Mouse (Mus musculus) thymus, postnatal 4 days (tissue): ENCODE data around the gene Med9.

Experiments
- DNase-seq: peaks from one replicate; pipeline ENCODE4 v3.0.0; 2021

Med9 gene

DNA sequence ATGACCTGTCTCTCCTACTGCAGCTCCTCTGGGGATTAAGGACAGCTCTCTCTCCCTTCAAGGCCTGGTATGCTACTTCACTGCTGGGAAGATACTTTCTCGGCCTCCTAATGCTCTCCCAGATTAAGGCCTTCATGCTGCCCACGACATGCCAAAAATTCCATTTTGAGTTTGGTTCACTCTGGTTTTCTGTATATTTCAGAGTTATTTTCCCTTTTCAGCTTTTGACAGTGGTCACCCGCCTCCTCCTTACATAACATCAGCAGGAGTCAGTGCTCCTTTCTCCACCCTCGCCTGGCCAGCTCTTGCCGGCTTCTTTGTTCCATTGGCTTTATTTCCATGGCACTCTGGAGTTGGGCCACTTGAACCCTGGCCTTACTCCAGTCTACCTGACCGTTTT, 56.7 kb downstream of the Med9 start:
- DNase-seq, result no peak

DNA sequence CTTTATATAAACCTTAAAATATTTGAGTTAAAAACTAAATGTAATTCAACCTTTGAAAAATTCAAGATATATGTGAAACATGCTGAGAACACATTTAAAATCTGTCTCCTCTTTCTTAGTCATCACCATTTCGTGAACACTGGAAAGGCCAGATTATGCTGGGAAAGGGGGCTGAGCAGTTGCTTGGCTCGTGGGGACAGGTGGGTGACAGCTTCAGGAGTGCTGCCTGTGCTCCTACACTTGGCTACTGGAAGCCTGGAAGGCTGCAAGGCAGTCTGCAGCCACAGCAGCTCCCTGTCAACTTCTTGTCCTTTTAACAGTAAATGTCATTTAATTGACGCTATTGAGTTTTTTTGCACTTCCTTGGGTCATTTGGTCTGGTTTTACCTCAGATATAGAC, 57.9 kb downstream of the Med9 start:
- DNase-seq, result no peak

DNA sequence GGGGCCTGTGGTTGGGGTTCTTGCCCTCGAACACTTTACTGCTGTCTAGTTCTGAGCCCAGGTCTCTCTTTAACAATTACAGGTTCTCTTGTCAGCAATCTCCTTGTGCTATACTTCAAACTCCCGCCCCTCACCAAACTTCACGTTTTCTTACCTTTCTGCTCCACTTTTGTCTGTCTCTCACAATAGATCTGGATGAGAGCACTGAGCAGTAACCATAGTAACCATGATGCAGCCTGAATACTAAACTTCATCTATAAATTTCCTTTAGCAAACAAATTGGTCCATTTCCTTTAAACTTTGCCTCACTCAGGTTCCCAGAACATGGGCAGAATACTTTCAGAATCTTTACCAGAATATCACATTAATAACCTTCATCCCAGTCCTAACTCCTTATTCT, 61.4 kb downstream of the Med9 start:
- no peak for DNase-seq

DNA sequence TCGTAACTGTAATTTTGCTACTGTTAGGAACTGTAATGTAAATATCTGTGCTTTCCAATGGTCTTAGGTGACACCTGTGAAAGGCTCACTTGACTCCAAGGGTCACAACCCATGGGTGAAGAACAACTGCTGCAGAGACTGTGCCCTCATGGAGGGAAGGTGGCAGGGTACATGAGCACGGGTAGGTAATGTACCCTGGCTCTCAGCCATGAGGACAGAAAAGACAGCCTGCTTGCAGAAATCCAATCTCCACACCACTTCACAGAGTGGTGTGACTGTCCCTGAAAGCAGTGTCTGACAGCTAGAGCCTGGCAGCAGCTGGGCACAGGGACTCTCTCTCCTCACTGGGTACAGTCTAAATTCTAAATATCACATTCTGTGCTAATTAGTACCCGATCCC, 63.5 kb downstream of the Med9 start:
- DNase-seq, result no peak
